Mouse (Mus musculus) ES-E14 (cell line): Measurements from ENCODE around the gene Gm5431. TPM values are rescaled to one million over a fixed set of nuclear protein-coding genes. Genes with fewer than 3 reads are reported as not detected.
"Not testable (repeated sequence)": the region's sequence is repeated elsewhere in the genome, so short reads cannot be mapped to it uniquely, and the experiment has no call there.

Source experiments
- DNase-seq: peaks from one replicate; pipeline ENCODE4 v3.0.0-alpha.2; 2013; ENCODE audit warnings: low read depth, low spot score
- H3K27ac ChIP-seq: 2 replicates; pipeline ENCODE4 v1.5.1; 2012; ENCODE audit warnings: low read depth, mild to moderate bottlenecking, low read length, moderate library complexity, mixed read lengths; ENCODE audit not compliant: poor library complexity, insufficient read depth, severe bottlenecking
- H3K36me3 ChIP-seq: 2 replicates; pipeline ENCODE4 v1.6.1; 2012; ENCODE audit warnings: mild to moderate bottlenecking, low read length, moderate library complexity, mixed read lengths; ENCODE audit not compliant: control insufficient read depth, poor library complexity, insufficient read depth, severe bottlenecking
- H3K4me1 ChIP-seq, 2 experiments: fragments of 150-350 bp in 1 of 2; sonication (generic) in 1 of 2; 2 replicates each; pipeline ENCODE4 v1.6.1; 2012; ENCODE audit warnings: low read length in 2 of 2, mild to moderate bottlenecking in 1 of 2, mixed read lengths in 1 of 2; ENCODE audit not compliant: control insufficient read depth in 2 of 2, insufficient read depth in 2 of 2, poor library complexity in 1 of 2
- H3K4me3 ChIP-seq, 2 experiments: fragments of 150-350 bp in 1 of 2; sonication (generic) in 1 of 2; 2 replicates each; pipeline ENCODE4 v1.5.1; 2012; ENCODE audit warnings: low read length in 2 of 2, low read depth in 1 of 2, mild to moderate bottlenecking in 1 of 2, mixed read lengths in 1 of 2; ENCODE audit not compliant: insufficient read depth in 1 of 2, poor library complexity in 1 of 2, severe bottlenecking in 1 of 2
- H3K9ac ChIP-seq: 2 replicates; pipeline ENCODE4 v1.6.1; 2012; ENCODE audit warnings: low read depth, mild to moderate bottlenecking, low read length, mixed read lengths; ENCODE audit not compliant: poor library complexity, insufficient read depth, severe bottlenecking
- H3K9me3 ChIP-seq: fragments of 150-350 bp; sonication (generic); 2 replicates; pipeline ENCODE4 v1.6.1; 2012; ENCODE audit warnings: low read depth, mild to moderate bottlenecking, low read length; ENCODE audit not compliant: control insufficient read depth, insufficient read depth
- CHD2 ChIP-seq: IDR thresholded peaks from 2 replicates; pipeline ENCODE4 v1.6.1; 2014; ENCODE audit warnings: mild to moderate bottlenecking, low read depth, low read length, inconsistent platforms
- HCFC1 ChIP-seq: IDR thresholded peaks from 2 replicates; pipeline ENCODE4 v1.6.1; 2012; ENCODE audit warnings: low read length, inconsistent platforms, borderline replicate concordance; ENCODE audit not compliant: insufficient read depth
- MAFK ChIP-seq: IDR thresholded peaks from 2 replicates; pipeline ENCODE4 v1.6.1; 2014; ENCODE audit warnings: mild to moderate bottlenecking, low read depth, low read length, inconsistent platforms; ENCODE audit not compliant: insufficient read depth
- ZC3H11A ChIP-seq: IDR thresholded peaks from 2 replicates; pipeline ENCODE4 v1.6.1; 2012; ENCODE audit warnings: low read depth, mild to moderate bottlenecking, inconsistent platforms, low read length, borderline replicate concordance
- ZNF384 ChIP-seq: IDR thresholded peaks from 2 replicates; pipeline ENCODE4 v1.6.1; 2012; ENCODE audit warnings: low read depth, low read length, inconsistent platforms
- in situ Hi-C, 2 experiments: fragments of 600-800 bp; cut with MboI; formaldehyde crosslinking; loops; one replicate each; pipeline ENCODE4 v1.15.1; 2025; ENCODE audit warnings: low sequenced_read_pairs in 2 of 2, inconsistent platforms in 1 of 2; ENCODE audit not compliant: unreplicated experiment in 2 of 2
- total RNA-seq: library from RNA; depleted of rRNA; stranded (reverse); fragments of 300-350 nt; gene quantifications from 2 replicates; pipeline ENCODE4 v1.2.3, GENCODE M21; 2012; rRNA removed

The Gm5431 gene
- total RNA-seq: not detected in 2 replicates

GRCm38 (mm10) chr11:48902021-48902420 is at the start of gene Gm5431:
Gene Gm5431 (minus strand): TSS chr11:48902214.
- no peaks in the 10 kb centered on the region for H3K36me3 ChIP-seq
- H3K4me3 ChIP-seq: no peak within 1 kb of the TSS
- in situ Hi-C loops: no loop called here
- no peak within 1 kb of the TSS for H3K27ac ChIP-seq
- H3K9me3 ChIP-seq: no peaks in the 10 kb centered on the region
- no peaks in the 10 kb centered on the region for H3K4me1 ChIP-seq
- DNase-seq: no peak
- no peak within 1 kb of the TSS for H3K9ac ChIP-seq
- TF ChIP-seq HCFC1 (no peak), MAFK (no peak), CHD2 (no peak), ZNF384 (no peak), ZC3H11A (no peak)

- H3K4me3 ChIP-seq, H3K9ac ChIP-seq, H3K36me3 ChIP-seq, DNase-seq, H3K9me3 ChIP-seq, in situ Hi-C loops, H3K4me1 ChIP-seq, H3K27ac ChIP-seq: not testable (repeated sequence)
Measured at GRCm38 (mm10) chr11:48946090-48946489, 44.1 kb upstream of the Gm5431 start, which contains the start of gene Psme2b. Gene Psme2b (minus strand): TSS chr11:48946190.

GRCm38 (mm10) chr11:48939286-48939685 is 37.3 kb upstream of the Gm5431 start:
- H3K9me3 ChIP-seq, in situ Hi-C loops, H3K4me1 ChIP-seq, DNase-seq, H3K36me3 ChIP-seq, H3K9ac ChIP-seq, H3K27ac ChIP-seq, H3K4me3 ChIP-seq: not testable (repeated sequence)

GRCm38 (mm10) chr11:48935291-48935690 is 33.3 kb upstream of the Gm5431 start:
- H3K9me3 ChIP-seq, H3K36me3 ChIP-seq, H3K4me3 ChIP-seq, DNase-seq, H3K9ac ChIP-seq, in situ Hi-C loops, H3K4me1 ChIP-seq, H3K27ac ChIP-seq: not testable (repeated sequence)

GRCm38 (mm10) chr11:48933923-48934322 is 31.9 kb upstream of the Gm5431 start:
- H3K9me3 ChIP-seq, DNase-seq, H3K27ac ChIP-seq, H3K4me1 ChIP-seq, in situ Hi-C loops, H3K9ac ChIP-seq, H3K4me3 ChIP-seq, H3K36me3 ChIP-seq: not testable (repeated sequence)

- H3K4me3 ChIP-seq, H3K9me3 ChIP-seq, H3K9ac ChIP-seq, H3K36me3 ChIP-seq, DNase-seq, in situ Hi-C loops, H3K27ac ChIP-seq, H3K4me1 ChIP-seq: not testable (repeated sequence)
Measured at GRCm38 (mm10) chr11:48933422-48933821, 31.4 kb upstream of the Gm5431 start.

- H3K4me1 ChIP-seq, H3K36me3 ChIP-seq, H3K9ac ChIP-seq, H3K9me3 ChIP-seq, DNase-seq, H3K27ac ChIP-seq, in situ Hi-C loops, H3K4me3 ChIP-seq: not testable (repeated sequence)
Measured at GRCm38 (mm10) chr11:48928068-48928467, 26.1 kb upstream of the Gm5431 start.

- in situ Hi-C loops, H3K27ac ChIP-seq, H3K9me3 ChIP-seq, DNase-seq, H3K4me3 ChIP-seq, H3K9ac ChIP-seq, H3K4me1 ChIP-seq, H3K36me3 ChIP-seq: not testable (repeated sequence)
Measured at GRCm38 (mm10) chr11:48926437-48926836, 24.4 kb upstream of the Gm5431 start.
